Mouse (Mus musculus): ENCODE results near the gene Armh3.

GRCm38 (mm10) chr19:45956736-45957135 lies 41.6 kb downstream of the Armh3 start:
- TF ChIP-seq CHD2 (IDR thresholded peaks at IDR 0.05; ENCODE audit: low read depth, low read length) (no peak), ZNF384 (IDR thresholded peaks at IDR 0.05; ENCODE audit: low read depth, low read length) (no peak), HCFC1 (IDR thresholded peaks at IDR 0.05; ENCODE audit: borderline replicate concordance, insufficient read depth, low read length) (no peak), ZC3H11A (IDR thresholded peaks at IDR 0.05; ENCODE audit: borderline replicate concordance, low read depth, low read length) (no peak)
